ENCODE assay signal across 8 mouse cellular contexts in genomic region chr4:86873072-86873471, GRCm38 (mm10).
"Had no signal": no experiment of that assay in that cellular context is flagged by ENCODE, and none has a peak within 500 bp of the region (broad histone marks: within the 10 kb centered on the region; RNA-seq: fewer than 3 reads in every experiment).

No protein-coding gene starts in this region.

- H3K27ac ChIP-seq: limb, embryonic 13.5 days; liver, embryonic 14.5 days; midbrain, embryonic 15.5 days; neural tube, embryonic 12.5 days had no signal

- DNase-seq: kidney, adult 8-10 months; kidney, postnatal 25 days; left cerebral cortex, postnatal 4 days; lung, adult 18-20 months had no signal
